Mouse (Mus musculus) frontal cortex, postnatal 25 days (tissue): Measurements from ENCODE around the gene Xrra1.

ENCODE experiments used
- DNase-seq, 2 experiments: peaks; one replicate each; pipeline ENCODE4 v3.0.0; 2022; ENCODE audit warnings: low spot score in 2 of 2

Xrra1 gene

DNA sequence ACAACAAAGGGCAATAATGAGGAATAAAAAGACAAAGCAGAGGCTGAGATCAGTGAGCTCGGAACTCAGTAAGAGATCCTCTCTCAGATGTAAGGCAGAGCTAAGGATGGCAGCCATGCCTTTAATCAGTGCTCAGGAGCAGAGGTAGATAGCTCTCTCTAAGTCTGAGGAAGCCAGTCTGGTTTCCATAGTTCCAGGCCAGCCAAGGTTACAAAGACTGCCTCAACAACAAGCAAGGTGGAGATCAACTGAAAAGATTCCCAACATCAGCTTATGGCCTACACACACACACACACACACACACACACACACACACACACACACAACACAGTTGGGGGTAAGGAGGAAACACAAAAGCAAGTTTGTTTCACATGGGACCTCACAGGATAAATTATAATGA lies 7.8 kb upstream of the Xrra1 start:
- DNase-seq, result no peak

DNA sequence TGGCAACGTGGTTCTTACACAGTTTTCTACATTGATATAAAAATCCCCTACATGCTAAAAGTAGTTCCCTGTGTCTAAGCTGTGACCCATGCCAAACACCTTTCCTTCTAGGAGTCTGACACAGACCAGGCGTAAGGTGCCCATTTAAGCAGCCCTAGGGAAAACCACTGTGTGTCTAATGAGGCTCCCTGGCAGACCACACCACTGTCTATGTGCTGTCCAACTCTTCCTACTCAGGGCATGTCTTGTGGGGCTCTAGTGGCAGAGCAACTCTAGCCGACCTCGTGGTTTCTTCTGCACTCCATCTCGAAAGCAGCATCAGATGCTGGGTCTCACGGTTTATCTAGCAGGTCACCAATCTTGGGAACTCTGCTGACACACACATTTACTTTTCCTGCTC lies 7.3 kb upstream of the Xrra1 start:
- DNase-seq, result no peak

DNA sequence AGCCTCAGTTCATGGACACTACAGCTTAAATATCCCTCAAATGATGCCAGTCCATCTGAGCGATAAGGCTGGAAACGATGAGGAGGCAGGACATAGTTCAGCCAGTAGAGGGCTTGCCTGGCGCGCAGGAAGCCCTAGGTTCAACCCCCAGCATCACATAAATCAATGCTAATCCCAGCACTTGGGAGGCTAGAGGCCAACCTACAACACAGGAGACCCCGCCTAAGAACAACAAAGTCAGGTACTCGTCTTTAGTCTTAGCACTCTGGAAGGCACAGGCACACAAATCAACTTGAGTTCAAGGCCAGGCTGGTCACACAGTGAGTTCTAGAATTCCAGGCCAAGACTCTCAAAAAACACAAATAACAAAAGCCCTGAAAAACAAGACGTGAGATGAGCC lies 5.6 kb upstream of the Xrra1 start:
- no peak for DNase-seq

DNA sequence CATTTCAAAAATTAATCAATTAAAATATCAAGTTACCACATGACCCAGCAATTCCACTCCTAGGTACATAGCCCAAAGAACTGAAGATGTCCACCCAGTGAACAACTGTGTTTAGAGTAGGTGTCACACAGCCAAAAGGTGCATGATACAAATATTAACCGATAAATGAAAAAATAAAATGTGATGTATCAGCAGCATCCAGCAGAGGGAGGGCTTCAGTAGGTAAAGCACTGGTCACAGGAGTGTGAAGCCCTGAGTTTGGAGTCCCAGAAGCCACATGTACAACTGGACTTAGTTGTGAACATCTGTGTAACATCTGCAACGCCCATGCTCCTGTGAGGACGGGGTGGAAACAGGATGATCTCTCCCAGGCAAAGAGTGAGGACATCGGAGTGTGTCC lies 4.6 kb upstream of the Xrra1 start:
- DNase-seq, result no peak

DNA sequence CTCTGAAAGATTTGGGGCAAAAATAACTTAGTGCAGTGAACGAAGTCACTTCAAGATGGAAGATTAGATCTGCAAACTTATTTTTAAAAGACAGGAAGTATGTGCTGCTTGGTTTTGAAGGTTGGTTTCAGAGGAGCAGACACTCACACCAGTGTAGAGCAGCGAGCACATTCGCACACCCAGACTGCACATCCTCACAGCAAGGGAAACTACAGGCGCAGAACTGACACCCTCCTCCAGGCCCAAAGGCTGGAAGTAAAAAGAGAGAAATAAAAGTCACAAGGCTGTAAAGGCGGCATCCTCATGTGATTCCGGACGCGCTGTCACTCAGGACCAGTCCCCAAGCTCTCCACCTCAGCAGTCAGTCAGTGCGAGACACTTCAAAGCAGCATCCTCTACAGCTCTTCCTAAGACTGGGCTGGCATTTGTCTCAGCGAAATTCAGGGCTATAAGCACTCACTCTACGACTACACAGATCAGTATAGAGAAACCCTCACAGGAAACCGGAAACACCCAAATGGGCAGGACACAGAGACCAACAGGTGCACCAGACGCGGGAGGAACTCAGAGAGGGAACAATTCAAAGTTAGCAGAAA lies 2.6 kb upstream of the Xrra1 start:
- no peak for DNase-seq

DNA sequence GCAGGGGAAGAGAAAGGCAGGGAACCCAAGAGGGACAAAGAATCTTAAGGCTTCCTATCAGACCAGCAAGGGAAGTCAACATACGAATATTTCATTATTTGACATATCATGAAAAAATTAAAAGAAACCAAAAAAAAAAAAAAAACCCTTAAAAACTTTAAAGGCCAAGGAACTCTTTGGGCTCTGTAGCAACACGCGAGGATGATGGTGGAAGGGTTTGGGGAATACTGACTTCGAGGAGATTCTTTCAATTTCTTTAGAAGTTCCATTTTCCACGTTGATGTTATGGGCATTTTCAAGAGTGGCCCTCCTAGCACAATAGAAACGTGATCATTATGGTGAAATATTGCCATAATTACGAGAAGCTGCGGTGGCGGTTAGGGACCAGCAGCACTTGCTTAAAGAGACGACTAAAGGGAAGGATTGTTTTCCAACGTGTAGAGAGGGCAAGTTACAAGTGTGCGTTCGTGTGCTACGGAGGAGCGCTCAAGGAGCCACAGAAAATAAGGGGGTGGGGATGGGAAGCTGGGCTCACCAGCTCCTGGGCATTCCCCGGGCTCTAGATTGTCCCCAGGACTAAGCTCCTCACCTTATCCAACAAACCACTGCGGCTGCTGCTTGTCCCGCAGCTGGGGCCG lies 622 bp upstream of the Xrra1 start:
- no peak for DNase-seq

DNA sequence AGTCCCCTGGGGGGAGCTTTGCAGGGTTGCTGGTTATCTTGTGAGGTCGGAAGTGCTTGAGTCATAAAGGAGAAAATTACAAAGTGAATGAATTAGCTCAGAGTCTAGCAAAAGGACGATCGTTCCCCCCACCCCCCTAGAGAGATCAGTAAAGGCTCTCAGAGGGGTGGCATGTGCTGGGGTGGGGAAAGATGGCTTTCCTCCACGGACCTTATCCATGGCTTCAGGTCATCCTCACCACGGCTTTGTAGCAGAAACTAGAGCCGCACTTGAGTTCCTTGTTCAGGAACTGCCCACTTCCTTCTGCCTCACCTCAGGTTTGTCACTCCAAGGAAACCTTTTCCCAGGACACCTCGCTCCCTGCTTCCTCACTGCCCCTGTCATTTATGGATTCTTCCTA lies 4.4 kb downstream of the Xrra1 start, which contains the start of gene Spcs2:
Gene Spcs2, minus strand, starts transcription at position 101 of the 400 bp plus-strand sequence.
- no peak for DNase-seq

DNA sequence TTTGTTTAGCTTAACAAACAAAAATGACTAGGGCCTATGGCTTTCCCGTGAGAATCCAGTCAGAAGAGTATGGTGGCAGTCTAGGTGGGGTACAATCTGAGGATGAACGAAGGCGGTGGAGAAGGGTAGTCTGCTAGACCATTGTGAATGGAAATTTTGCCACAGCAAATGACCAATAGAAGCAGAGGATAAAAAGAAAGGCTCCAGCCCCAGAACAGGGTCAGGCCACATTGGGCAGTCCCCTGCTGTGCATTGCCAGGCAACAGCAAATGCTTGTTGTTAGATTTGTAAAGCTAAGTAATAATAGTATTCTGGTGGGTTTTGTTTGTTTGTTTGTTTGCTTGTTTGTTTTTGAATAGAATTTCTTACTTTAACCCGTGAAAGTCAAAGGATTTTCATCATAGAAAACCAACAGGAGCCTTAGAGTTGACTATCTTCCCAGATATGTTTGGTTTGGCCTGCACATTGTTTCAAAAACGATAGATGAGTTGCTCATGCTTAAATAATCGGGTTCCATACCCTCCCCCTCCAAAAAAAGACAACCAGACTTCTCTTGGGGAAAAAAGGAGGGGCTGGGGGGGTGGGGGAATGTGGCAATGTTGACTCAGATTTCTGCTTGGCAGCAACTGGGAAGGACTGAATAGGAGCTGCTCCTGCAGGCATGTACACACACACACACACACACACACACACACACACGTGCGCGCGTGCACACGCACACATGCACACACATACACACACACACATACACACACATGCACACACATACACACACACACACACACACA lies 5.5 kb downstream of the Xrra1 start:
- DNase-seq, result no peak

DNA sequence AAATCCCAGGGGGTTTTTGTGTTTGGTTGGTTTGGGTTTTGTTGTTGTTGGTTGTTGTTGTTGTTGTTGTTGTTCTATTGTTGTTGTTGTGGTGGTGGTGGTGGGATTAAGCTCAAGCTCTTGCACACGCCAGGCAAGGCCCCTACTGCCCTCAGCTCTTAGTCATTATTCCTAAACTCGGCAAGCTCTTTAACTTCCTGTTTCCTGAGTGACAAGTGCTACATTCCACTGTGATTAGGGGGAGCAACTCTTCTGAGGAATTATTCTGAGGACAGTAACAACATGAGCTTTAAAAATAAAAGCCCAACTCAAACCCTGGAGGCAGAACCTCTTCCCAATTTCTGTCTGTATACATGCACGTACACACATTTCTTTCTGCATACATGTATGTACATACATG lies 6.3 kb downstream of the Xrra1 start:
- no peak for DNase-seq

DNA sequence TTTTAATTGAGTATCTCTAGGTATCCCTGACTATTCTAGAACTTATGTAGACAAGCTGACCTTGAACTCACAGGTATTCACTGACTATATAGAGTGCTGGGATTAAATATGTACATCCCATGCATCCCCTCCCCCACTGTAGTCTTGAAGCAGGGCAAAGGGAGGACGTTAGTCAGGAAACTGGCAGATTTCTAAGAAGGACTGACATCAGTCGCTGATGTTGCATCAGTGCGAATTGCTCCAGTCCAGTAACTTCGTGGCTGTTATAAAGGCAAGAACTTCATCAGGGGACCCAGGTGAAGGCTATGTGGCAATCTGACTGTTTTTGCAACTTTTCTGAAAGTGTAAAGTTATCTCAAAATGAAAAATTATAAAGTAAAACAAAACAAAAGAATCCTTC lies 10.4 kb downstream of the Xrra1 start:
- DNase-seq, result no peak

DNA sequence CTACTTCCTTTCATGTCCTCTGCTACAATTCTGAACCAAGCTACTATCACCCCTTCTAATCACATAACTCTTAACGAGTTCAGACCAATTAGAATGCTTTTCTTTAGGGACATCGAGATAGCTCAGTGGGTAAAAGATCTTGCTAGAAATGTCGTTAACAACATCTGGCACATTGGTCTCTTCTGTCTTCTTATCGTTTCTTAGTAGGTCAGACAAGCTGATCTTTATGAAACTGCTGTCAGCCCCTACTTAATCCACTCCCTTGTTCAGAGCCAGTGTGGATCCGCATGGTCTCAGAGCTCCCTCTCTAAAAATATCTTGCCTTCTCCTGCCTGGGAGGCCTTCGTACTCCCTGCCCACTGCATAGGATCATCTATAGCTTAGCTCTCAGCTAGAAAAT lies 15.0 kb downstream of the Xrra1 start:
- no peak for DNase-seq

DNA sequence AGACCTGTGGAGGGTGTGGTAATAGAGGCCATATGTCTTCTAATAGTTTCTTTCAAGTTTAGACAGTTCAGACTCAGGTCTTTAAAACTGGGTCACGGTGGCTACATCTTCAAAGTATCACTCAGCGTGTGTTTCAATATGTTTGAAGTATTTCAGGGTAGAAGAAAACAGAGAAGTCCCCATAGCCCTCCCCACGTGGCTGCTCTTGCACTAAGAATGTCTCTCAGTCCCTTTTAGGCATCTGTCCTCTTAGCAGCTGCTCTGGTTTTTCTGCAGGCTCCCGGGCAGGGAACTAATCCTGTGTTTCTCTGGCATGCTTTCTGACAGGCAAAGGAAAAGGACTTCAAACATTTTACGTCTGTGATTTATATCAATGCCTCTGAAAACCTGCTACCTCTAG lies 17.0 kb downstream of the Xrra1 start:
- DNase-seq, result no peak

DNA sequence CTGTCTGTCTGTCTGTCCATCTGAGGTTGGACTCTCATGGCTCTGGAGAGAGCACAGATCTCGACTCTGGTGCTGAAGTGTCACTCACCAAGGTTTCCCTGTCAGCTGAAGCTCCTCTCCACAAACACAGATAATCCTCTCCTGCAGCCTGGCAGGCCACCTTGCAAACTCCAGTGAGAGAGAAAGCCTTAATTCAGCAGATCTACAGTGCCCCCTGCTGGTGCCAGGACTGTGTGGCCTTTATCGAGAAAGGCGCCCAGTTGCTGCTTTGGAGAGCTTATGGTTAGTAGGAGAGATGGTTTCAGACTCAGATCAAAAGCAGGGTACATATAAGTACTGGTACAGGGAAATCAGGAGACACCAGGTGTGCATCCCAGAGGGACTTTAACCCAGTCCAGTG lies 17.4 kb downstream of the Xrra1 start:
- peak; percentile 88 to 89 for DNase-seq

DNA sequence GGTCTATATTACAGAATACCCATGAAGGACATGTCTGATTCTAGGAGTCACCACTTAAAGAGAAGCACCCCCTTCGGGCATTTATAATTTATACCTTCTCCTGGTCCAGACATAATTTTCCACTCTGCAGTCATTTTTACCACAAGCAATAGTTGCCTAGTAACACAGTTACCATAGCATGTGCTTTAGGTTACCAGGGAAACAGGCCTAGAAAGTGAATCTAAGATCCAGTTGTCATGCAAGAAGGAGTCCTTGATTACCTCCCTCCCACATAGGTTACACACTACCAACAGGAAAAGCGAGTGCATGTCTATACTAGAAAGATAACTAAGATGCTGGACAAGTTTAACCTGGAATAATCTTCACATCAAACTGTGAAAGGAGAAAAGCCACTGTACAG lies 19.3 kb downstream of the Xrra1 start:
- no peak for DNase-seq

DNA sequence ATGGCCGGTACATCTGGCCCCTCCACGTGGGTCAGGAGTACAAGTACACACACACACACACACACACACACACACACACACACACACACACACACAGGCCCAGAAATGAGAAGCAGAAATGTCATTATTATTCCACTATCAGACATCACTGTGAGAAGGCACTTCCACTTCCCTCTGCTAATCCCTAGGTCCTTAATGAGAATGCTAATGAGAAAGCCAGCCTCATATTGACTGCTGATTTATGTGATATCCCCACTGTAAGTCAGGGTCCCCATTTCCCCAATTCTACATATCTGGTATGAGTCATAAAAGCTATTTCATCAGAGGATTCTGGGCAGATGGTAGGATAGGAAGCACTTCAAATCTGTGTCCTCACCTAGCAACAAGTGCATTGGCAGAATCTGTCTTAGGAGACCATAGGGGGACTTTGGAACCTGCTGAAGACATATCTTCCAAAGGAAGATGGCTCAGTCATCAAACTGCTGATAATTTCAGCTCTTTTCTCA lies 28.4 kb downstream of the Xrra1 start:
- DNase-seq, result no peak

DNA sequence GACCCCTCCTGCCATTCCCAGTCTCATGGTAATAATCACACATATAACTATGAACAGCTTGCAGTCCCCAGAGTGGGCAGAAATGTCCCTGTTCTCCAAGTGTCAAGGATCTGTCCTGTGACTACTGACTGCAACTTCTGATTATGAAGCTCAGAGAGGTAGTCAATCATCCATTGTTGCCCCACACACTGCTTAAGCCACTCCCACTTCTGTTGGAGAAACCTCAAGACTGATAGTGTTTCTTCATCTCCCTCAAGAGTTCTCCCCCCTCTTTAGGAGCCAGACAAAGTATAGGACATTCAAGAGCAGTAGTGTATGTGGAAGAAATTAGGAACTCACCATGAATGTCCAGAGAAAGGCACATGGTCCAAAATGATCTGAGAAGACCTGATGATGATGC lies 28.8 kb downstream of the Xrra1 start:
- no peak for DNase-seq

DNA sequence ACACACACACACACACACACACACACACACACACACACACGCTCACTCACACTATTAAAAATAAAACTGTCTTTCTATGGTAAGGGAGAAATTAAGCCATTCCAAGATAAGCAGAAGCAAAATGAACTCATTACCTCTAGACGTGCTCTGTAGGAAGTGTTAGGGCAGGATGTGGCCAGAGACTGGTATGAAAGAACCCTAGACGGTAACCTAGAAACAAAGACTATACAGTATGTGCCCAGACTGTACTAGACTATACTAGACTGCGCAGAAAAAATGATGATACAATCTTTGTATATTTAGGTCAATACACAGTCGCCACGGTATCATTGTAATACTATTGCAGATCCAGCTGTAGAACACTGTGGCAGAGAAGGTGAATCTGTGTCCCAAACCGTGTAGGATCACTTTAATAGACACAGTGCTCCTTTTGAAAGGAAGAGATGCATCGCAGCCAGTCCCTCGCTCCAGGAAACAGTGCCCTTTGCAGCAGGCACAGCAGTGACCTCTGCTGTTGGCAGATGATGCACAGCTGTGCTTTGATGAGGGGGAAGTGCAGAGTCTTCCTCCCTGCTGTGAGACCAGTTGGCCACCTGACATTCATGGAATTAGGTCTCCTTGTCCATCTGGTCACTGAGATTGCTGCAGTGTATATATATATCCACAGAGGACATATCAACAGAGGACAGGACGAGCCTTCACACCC lies 30.4 kb downstream of the Xrra1 start:
- no peak for DNase-seq

DNA sequence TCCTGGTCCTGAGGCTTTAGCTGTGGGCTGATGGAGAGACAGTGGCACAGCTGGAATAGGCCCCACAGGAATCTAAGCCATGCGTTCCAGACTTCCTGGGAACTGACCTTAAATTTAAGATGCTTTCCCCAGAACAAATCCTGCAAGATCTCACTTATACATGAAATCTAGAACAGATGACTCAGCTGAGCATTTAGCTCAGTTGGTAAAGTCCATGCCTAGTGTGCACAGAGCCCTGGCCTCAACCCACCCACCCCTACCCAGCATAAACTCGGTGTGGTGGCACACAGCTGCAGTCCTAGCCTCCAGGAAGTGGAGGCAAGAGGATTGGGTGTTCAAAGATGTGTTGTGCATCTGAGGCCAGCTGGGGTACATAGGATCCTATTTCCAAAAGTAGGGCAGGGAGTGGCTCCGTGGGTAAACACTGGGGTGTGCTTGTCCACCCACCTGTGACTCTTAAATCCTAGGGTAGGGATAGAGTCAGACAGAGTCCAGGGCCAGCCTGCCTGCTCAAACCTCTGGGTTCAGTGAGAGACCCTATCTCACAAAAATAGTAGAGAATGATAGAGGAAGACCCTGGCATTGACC lies 31.3 kb downstream of the Xrra1 start:
- DNase-seq, result no peak

DNA sequence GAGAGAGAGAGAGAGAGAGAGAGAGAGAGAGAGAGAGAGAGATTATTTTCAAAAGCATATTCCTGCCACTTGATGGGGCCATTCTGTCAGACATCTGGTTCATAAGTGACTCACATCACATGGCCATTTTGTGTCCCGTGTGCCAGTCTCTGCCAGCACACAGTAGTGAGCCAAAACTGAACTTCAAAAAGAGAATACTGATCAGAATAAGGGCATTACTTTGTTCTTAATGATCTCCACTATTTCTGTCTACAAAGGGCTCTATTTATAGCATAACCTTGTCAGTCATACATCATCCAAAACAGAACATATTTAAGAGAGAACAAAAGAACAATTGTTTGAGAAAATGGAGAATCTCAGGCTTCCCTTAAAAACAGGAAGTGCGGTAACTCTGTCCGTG lies 32.6 kb downstream of the Xrra1 start:
- DNase-seq, result no peak

DNA sequence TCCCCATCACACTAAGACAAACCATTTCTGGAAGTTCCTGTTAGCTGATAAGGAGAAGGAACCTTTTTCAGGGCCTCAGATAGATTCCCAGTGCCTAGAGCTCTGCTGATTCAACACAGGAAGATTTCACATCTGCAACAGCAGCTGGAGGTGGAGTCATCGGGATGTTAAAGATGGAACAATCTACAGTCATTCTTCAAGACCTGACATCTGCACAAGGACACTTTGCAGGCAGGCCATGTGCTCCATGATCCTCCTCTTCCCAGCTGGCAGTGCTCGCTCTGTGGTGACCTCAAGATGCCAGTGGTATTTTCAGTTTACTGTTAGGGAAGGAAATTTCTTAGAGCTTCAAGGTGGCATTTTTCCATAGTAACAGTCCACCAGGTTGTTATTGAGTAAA lies 33.4 kb downstream of the Xrra1 start:
- no peak for DNase-seq

DNA sequence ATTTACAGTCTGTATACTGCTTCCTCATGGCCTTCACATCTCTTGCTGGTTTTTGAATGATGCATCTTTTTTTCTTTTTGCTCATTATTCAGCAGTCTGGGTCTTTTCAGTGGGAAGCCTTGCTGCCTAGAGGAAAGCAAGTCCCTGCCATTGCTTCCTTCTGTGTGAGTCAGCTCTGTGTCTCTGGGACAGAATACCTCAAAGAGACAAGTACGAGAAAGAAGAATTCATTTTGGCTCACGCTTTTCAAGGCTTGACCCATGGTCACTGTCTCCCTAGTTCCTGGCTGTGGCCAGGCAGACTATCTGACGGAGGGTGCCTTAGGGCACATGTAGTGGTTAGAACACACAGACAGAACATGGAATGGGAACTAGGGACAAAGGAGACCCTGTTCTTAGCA lies 35.1 kb downstream of the Xrra1 start:
- no peak for DNase-seq

DNA sequence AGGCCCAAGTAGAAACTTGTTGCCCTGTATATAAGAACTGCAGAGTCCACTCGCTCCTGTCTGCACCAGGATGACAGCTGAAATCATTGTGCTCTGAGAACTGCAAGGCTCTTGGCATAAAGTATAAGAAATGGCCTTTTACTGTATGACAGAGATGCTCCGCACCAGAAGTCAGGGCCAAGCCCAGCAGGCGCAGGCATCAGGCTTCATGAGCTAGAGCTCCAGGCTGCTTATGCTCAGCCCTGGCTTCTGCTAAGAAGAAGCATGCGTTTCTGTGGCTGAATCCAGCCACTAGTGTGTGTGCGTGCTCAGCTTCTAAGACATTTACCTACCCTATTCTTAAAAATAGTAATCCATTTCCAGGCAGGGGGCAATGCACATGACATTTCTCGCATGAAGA lies 35.6 kb downstream of the Xrra1 start:
- DNase-seq, result no peak
